Mouse (Mus musculus) fat pad, adult 2 months (tissue): ENCODE data around the gene Ugdh.
"Not testable (repeated sequence)": the region's sequence is repeated elsewhere in the genome, so short reads cannot be mapped to it uniquely, and the experiment has no call there.

ENCODE experiments used
- DNase-seq: peaks from one replicate; pipeline ENCODE4 v3.0.0-alpha.2; 2011; ENCODE audit warnings: low read depth, low spot score; ENCODE audit errors: extremely low read depth

Ugdh gene

DNA sequence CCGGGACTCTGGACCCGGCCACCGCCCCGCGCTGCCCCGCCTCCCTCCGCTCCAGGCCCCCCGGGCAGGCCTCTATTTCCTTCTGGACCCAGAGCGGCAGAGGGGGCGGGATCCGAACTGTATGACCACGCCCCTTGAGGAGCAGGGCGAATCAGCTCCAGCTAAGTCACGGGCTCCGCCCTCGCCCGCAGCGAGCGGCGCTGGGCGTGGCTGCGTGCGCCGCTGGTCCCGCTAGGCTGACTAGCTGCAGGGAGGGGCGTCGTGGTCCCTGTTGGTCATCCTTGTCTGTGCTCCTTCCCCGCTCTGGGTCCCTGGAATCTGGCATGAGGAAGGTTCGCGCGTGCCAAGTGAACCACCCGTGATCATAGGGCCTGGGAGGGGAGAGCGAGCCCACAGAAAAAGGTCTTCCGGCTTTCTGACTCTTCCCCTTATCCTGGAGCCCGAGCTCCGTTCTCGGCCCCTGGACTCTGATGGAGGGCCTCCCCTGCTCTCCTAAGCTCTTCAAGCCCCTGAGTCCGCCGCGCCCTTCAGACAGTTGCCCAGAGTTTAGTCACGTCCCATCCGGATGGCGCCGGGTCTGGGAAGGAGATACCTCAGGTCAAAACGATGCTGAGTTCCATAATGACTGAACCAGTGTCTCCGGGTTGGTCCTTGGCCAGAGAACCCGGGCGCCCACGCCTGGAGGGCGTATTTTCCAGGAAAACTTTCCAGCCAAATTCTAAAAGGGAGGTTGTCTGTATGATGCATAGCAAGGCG is at the start of gene Ugdh:
Gene Ugdh, minus strand, starts transcription at position 144 of the 756 bp plus-strand sequence.
- no peak for DNase-seq

- DNase-seq, result no peak
Measured at GRCm38 (mm10) chr5:65482996-65483395, 47.2 kb upstream of the Ugdh start.

DNA sequence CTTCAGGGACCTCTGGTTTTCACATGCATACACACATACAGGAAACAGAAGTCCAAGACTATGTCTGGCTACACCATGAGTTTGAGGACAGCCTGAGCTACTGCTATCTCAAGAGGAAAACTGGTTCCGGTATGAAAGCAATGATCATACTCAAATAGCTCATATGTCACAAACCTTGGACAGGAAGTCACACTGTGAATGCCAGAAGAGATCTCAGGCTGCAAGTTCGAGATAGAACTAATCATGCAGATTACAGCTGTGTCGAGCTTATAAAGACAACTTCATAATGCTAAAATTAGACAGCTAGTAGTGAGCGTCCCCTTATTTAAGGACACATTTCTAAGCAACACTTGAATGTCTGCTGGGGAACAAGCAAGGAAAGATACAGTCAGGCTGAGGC is 44.8 kb upstream of the Ugdh start:
- no peak for DNase-seq

DNA sequence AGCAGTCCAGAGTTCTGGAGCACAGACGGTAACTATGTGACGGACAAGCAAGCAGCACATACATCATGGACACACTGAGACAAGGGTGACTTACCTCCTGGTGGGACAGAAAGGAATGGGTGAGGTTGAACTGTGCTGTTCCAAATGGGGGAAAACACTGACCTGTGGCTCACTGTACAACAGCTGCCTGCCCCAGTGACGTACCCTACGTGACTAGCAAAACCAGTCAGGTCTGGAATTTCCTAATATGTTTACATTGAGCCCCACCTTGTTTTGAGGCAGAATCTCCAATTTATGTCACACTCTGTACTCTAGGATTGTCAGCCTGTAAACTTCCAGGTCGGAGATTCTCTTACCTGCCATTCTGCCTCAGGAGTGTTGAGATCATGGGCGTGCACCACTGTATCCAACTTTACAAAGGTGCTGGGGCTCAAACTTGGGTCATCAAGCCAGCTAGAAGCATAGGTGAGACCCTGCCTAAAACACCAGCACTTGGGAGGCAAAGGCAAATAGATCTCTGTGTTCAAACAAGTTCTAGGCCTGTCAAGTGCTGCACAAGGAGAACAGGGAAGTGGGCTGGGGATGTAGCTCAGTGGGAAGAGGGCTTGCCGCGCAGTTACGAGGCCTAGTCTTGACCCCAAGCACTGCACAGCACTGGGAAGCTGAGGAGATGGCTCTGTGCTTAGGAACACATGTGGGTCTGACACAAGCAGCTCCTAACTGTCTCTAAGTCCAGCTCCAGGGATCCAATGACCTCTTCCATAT is 44.1 kb upstream of the Ugdh start:
- no peak for DNase-seq

DNA sequence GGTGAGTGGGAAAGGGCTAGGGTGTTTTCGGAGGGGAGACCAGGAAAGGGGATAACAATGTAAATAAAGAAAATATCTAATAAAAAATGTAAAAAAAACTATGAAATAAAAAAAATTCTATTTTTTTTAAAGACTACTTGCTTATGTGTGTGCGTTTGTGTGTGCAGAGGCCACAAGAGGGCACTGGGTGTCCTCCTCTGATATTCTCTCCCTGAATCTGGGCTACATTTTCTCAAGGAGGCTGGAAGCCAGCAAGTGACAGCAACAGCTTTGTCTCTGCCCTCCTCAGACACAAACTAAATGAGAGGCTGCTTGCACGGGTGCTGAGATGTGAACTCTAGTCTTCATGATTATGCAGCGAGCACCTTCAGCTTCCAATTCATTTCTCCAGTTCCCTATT is 42.5 kb upstream of the Ugdh start:
- no peak for DNase-seq

DNA sequence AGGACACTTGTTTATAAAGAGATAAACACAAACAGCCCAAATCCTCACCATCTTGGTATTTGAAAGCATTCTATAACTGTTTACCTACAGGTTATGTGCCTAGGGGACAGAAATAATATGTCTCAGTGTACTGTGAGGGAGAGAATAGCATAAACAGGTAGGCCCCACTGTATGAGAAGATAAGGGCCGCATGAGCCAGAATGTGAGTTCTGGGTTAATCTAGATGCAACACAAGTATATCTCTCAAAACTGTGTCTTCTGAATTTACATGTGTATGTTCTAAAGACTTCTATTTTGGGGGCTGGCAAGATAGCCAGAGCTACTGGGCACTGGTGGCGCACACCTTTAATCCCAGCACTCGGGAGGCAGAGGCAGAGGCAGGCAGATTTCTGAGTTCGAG is 41.0 kb upstream of the Ugdh start:
- not testable (repeated sequence) for DNase-seq

- no peak for DNase-seq
Measured at GRCm38 (mm10) chr5:65475806-65476205, 40.1 kb upstream of the Ugdh start.

GRCm38 (mm10) chr5:65469766-65470165 is 34.0 kb upstream of the Ugdh start:
- DNase-seq, result no peak

DNA sequence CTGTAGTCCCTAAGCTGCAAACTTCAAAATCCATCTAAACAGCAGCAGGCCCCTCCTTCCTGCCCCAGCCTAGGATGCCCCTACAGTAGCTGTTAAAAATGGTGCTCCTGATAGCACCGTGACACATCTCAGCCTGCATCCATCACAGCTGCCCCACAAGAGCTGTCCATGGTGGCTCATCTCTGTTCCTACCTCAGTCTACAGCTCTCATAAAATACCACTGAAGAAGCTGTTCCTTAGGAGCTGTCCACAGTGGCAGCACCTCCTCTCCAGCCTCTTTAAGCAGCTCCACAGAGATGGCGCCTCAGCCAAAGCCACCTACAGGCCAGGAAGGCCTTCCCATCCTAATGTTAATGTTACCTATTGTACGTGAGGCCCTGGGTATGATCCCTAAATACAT is 31.2 kb upstream of the Ugdh start:
- DNase-seq, result no peak

DNA sequence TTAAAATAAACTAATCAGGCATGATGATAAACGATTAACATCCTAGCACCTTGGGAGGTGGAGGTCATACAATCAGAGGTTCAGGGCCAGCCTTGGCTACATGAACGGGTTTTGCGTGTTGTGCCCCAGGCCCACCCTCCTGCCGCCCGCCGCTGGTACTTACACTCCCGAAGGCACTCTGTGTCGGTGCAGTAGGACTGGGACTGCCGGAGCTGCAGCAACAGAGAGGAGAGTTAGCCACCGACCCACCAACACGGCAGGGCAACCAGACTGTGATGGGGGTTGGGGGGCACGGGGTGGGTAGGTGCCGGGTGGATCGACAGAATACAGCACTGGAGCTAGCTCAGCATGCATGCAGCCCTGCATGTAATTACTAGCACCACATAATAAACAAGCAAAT is 24.6 kb upstream of the Ugdh start:
- DNase-seq, result no peak

DNA sequence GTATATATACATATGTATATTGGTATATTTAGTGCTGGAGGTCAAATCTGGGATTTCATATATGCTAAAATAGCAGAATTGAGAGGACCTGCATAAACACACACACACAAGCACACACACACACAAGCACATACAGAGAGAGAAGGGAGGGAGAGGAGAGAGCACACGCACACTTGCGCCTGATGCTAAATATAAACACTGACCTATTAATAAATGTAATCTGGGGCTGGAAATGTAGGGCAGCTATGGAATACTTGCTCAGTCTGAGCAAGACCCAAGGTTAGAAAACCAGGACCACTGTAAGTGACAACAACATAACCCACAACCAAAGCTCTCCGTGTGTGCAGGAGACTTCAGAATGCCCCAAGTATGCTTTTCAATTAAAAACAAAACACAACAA is 23.7 kb upstream of the Ugdh start:
- no peak for DNase-seq

- no peak for DNase-seq
Measured at GRCm38 (mm10) chr5:65457846-65458245, 22.1 kb upstream of the Ugdh start.

DNA sequence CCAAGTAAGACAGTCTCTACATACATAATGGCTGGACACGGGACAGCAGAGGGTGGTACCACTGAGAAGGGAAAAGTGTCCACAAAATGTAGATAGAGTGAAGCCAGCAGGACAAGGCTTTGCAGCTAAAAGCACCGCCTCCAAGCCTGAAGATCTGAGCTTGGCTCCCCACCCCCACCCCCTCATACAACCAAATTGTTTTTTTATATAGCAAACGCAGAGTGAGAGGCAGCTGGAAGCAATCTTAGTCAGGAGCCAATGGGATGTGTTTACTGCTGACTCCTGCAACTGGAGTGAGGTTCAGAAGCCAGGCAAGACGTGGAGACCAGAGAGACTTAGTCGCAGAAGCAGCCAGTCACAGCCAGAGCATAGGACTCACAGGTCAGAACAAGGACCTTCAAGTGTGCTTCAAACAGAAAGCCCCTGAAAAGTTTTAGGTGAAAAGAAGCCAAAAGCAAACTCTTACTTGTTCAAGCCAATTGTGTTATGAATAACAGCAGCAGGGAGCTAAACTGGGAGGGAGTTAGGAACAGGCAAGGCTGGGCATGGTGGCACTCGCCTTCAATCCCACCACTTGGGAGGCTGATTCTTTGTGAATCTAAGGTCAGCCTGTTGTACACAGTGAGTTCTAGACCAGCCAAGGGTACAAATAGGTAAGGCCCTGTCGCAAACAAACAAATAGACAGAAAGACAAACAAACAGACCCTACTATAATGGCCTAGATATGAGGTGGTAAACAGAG is 21.5 kb upstream of the Ugdh start:
- DNase-seq, result no peak

- DNase-seq, result no peak
Measured at GRCm38 (mm10) chr5:65454771-65455170, 19.0 kb upstream of the Ugdh start.

DNA sequence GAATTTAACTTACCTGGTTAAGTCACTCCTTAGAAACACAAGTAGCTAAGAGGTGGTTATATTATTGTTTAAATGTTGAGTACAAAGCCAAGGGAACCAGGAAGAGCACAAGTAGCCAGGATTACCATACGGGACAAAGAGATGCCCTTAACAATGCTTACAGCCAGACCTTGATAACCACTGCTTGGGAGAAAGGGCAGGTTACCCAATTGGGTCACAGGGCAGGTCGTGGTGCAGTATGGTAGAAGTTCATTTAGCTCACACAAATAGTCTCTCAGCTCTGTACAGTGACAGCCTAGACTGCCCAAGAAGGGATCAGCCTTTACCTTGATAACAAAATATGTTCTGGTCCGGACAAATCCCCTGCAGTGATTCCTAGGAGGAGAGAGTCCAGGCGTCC is 13.2 kb upstream of the Ugdh start:
- DNase-seq, result no peak

GRCm38 (mm10) chr5:65447826-65448225 is 12.1 kb upstream of the Ugdh start:
- DNase-seq, result no peak

DNA sequence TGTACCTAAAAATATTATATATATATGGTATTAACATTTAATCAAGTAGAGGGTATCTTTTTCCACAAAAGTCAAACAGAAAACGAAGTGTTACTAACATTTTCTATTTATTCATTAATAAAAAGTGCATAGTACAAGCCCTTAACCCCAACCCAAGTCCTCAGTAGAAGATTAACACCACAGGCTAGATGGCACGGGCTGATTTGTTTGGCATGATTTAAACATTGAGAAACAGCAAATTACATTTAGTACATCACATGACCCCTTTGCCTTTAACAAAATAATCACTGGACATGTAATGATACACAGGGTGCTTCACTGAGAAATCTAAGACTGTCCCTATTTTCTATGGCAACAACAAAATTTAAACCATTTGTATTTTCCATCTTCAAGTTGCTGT is 11.0 kb upstream of the Ugdh start:
- DNase-seq, result no peak

GRCm38 (mm10) chr5:65444981-65445380 is 9.2 kb upstream of the Ugdh start:
- DNase-seq, result no peak

DNA sequence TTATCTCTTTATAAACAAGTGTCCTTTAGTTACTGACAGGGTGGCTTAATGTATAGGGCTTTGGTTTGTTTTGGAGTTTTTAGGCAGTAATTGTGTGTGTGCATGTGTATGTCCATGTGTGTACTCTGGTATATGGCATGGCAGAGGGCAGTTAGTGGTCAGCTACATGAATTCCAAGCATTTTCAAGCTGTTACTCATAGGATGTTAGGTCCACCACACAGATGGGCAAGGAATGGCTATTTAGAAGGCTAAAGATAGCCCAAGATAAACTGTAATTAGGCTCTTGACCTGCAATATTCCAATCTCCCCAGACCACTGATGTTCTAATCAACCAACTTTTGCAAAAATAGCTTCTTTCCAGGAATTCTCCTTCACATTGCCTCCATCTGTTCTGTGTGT is 2.3 kb upstream of the Ugdh start:
- no peak for DNase-seq

DNA sequence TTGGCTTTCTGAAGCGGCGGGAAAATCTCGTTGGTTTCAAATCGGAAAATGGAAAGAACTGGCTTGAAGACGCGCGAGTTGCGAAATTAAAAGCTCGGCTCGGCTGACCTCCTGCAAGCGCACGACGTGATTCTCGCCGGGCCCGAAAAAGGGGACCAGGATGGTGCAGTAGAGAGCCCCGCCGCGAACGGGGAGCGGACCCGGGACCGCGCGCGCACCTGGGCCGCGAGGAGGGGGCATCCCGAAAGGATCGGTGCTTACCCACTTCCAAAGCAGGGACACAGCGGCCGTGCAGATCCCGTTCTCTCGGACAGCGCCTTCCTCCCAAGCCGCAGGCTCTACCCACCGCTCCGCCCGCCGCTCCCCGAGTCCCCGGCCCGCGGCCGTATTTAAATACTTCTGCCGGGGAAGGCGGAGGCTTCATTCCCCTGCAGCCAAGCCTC is 365 bp downstream of the Ugdh start:
- no peak for DNase-seq

DNA sequence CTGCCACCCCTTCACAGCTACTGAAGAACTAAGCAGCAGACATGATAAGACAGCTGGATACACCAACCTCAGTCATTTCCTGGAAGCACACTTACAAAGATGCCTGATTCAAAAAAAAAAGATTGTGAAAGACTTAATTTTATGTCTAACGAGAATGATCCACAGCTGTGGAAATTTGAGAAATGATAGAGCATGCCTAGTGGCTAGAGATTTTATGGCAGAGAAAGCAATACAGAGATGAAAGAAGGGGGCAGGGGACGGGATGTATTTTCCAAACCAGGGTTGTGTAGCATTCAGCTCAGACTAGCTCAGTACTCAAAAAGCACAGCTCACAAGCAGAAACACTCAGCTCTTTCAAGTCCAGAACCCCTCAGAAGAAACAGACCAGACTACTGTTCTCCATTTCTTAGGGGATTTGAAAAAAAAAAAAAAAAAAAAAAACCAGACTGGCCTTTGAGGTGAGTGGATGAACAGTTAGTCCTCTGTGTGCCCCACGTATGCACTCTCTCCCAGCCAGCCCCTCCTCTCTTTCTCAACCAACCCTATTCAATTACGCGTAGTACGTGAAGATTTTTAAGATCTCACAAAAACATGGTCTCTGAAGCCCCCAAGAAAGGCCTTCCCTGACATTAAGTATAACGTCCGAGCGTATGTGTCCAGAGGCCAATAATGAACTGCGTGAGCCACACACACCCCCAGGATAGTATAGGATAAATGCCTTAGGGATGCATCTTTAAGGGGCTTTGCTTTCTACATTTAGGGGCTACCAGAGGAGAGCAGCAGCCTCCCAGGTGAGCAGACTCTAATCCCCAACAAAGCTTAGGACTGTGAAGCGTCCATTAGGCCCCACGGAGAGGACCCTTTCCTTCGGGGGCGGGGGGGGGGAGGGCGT is 1.0 kb downstream of the Ugdh start:
- no peak for DNase-seq
